Mouse (Mus musculus) MEL (cell line): ENCODE data around the gene Epha6. TPM values are rescaled to one million over a fixed set of nuclear protein-coding genes. Genes with fewer than 3 reads are reported as not detected.

Source experiments
- DNase-seq: peaks from one replicate; pipeline ENCODE4 v3.0.0; 2011; ENCODE audit warnings: low read depth, low spot score
- H3K27ac ChIP-seq: 2 replicates; pipeline ENCODE4 v1.5.1; 2012; ENCODE audit warnings: low read depth, mild to moderate bottlenecking, control low read depth, low read length, moderate library complexity; ENCODE audit not compliant: control insufficient read depth
- H3K27me3 ChIP-seq, 2 experiments: fragments of 150-350 bp in 1 of 2; sonication (generic) in 1 of 2; 2 replicates each; pipeline ENCODE4 v1.6.1; 2012; ENCODE audit warnings: low read length in 2 of 2, mild to moderate bottlenecking in 2 of 2, improper control_type of control experiment in 1 of 2, moderate library complexity in 1 of 2; ENCODE audit not compliant: insufficient read depth in 2 of 2, control insufficient read depth in 1 of 2
- H3K36me3 ChIP-seq, 2 experiments: 2 replicates each; pipeline ENCODE4 v1.6.1; 2012 to 2014; ENCODE audit warnings: low read length in 2 of 2, improper control_type of control experiment in 1 of 2, inconsistent platforms in 1 of 2, mild to moderate bottlenecking in 1 of 2; ENCODE audit not compliant: insufficient read depth in 2 of 2, control insufficient read depth in 1 of 2
- H3K4me1 ChIP-seq, 2 experiments: fragments of 150-350 bp in 1 of 2; sonication (generic) in 1 of 2; 2 replicates each; pipeline ENCODE4 v1.6.1; 2012; ENCODE audit warnings: low read length in 2 of 2, improper control_type of control experiment in 1 of 2, mild to moderate bottlenecking in 1 of 2; ENCODE audit not compliant: insufficient read depth in 2 of 2, control insufficient read depth in 1 of 2
- H3K4me3 ChIP-seq, 2 experiments: fragments of 150-350 bp in 1 of 2; sonication (generic) in 1 of 2; 2 replicates each; pipeline ENCODE4 v1.5.1; 2012; ENCODE audit warnings: low read depth in 2 of 2, low read length in 2 of 2, mild to moderate bottlenecking in 2 of 2, moderate library complexity in 2 of 2, control low read depth in 1 of 2, improper control_type of control experiment in 1 of 2; ENCODE audit not compliant: control insufficient read depth in 1 of 2, insufficient read depth in 1 of 2
- H3K79me2 ChIP-seq: 2 replicates; pipeline ENCODE4 v1.6.1; 2012; ENCODE audit warnings: mild to moderate bottlenecking, low read length, moderate library complexity; ENCODE audit not compliant: control insufficient read depth, poor library complexity, insufficient read depth
- H3K9ac ChIP-seq: 2 replicates; pipeline ENCODE4 v1.6.1; 2012; ENCODE audit warnings: low read depth, mild to moderate bottlenecking, control low read depth, low read length, moderate library complexity; ENCODE audit not compliant: control insufficient read depth, poor library complexity, severe bottlenecking
- H3K9me3 ChIP-seq: fragments of 150-350 bp; sonication (generic); replicated peaks from 2 replicates; pipeline ENCODE4 v1.6.1; 2012; ENCODE audit warnings: mild to moderate bottlenecking, low read length, improper control_type of control experiment, moderate library complexity; ENCODE audit not compliant: insufficient read depth
- CHD1 ChIP-seq: IDR thresholded peaks from 2 replicates; pipeline ENCODE4 v1.6.1; 2012; ENCODE audit warnings: low read depth, mild to moderate bottlenecking, inconsistent platforms, low read length, improper control_type of control experiment
- CTCF ChIP-seq, 3 experiments: IDR thresholded peaks in 2 of 3; conservative IDR thresholded peaks in 1 of 3; 2 replicates each; pipeline ENCODE4 v1.5.1; 2011 to 2012; ENCODE audit warnings: low read length in 3 of 3, low read depth in 2 of 3, mild to moderate bottlenecking in 2 of 3, improper control_type of control experiment in 1 of 3, inconsistent platforms in 1 of 3, mixed read lengths in 1 of 3, moderate library complexity in 1 of 3; ENCODE audit not compliant: control insufficient read depth in 1 of 3, insufficient read depth in 1 of 3, poor library complexity in 1 of 3, severe bottlenecking in 1 of 3
- E2F4 ChIP-seq: IDR thresholded peaks from 2 replicates; pipeline ENCODE4 v1.6.1; 2011; ENCODE audit warnings: low read depth, low read length, improper control_type of control experiment, borderline replicate concordance
- ELF1 ChIP-seq: IDR thresholded peaks from 2 replicates; pipeline ENCODE4 v1.6.1; 2014; ENCODE audit warnings: low read depth, mild to moderate bottlenecking, inconsistent platforms, low read length, improper control_type of control experiment, moderate library complexity
- ETS1 ChIP-seq: IDR thresholded peaks from 2 replicates; pipeline ENCODE4 v1.6.1; 2012; ENCODE audit warnings: low read depth, mild to moderate bottlenecking, inconsistent platforms, low read length, improper control_type of control experiment, moderate library complexity
- GABPA ChIP-seq: IDR thresholded peaks from 2 replicates; pipeline ENCODE4 v1.6.1; 2012; ENCODE audit warnings: low read depth, mild to moderate bottlenecking, inconsistent platforms, low read length, improper control_type of control experiment, moderate library complexity
- HCFC1 ChIP-seq: IDR thresholded peaks from 2 replicates; pipeline ENCODE4 v1.6.1; 2012; ENCODE audit warnings: low read depth, mild to moderate bottlenecking, inconsistent platforms, low read length, improper control_type of control experiment, moderate library complexity
- KAT2A ChIP-seq: conservative IDR thresholded peaks from 2 replicates; pipeline ENCODE4 v1.6.1; 2012; ENCODE audit warnings: low read depth, low read length, improper control_type of control experiment, inconsistent platforms
- MAFK ChIP-seq: IDR thresholded peaks from 2 replicates; pipeline ENCODE4 v1.6.1; 2011; ENCODE audit warnings: low read depth, mild to moderate bottlenecking, low read length, improper control_type of control experiment, borderline replicate concordance
- MAZ ChIP-seq: IDR thresholded peaks from 2 replicates; pipeline ENCODE4 v1.6.1; 2012; ENCODE audit warnings: low read depth, mild to moderate bottlenecking, inconsistent platforms, low read length, improper control_type of control experiment
- MXI1 ChIP-seq: IDR thresholded peaks from 2 replicates; pipeline ENCODE4 v1.6.1; 2011; ENCODE audit warnings: mild to moderate bottlenecking, low read depth, low read length, improper control_type of control experiment
- MYB ChIP-seq: IDR thresholded peaks from 2 replicates; pipeline ENCODE4 v1.6.1; 2011; ENCODE audit warnings: mild to moderate bottlenecking, low read depth, low read length, improper control_type of control experiment
- MYC ChIP-seq: IDR thresholded peaks from 2 replicates; pipeline ENCODE4 v1.6.1; 2011; ENCODE audit warnings: low read depth, mild to moderate bottlenecking, low read length, improper control_type of control experiment, moderate library complexity
- NELFE ChIP-seq: IDR thresholded peaks from 2 replicates; pipeline ENCODE4 v1.6.1; 2011; ENCODE audit warnings: low read depth, low read length, improper control_type of control experiment
- NRF1 ChIP-seq: IDR thresholded peaks from 2 replicates; pipeline ENCODE4 v1.6.1; 2014; ENCODE audit warnings: low read depth, mild to moderate bottlenecking, inconsistent platforms, low read length, improper control_type of control experiment, moderate library complexity; ENCODE audit not compliant: poor library complexity, insufficient read depth, severe bottlenecking
- POLR2A ChIP-seq, 2 experiments: IDR thresholded peaks; 2 replicates each; pipeline ENCODE4 v1.6.1; 2011 to 2012; ENCODE audit warnings: low read length in 2 of 2, mild to moderate bottlenecking in 2 of 2, control low read depth in 1 of 2, improper control_type of control experiment in 1 of 2, low read depth in 1 of 2, moderate library complexity in 1 of 2; ENCODE audit not compliant: control insufficient read depth in 1 of 2, insufficient read depth in 1 of 2, poor library complexity in 1 of 2
- POLR2AphosphoS2 ChIP-seq: IDR thresholded peaks from 2 replicates; pipeline ENCODE4 v1.6.1; 2011; ENCODE audit warnings: low read length, improper control_type of control experiment
- POLR2AphosphoS5 ChIP-seq: IDR thresholded peaks from 2 replicates; pipeline ENCODE4 v1.6.1; 2012; ENCODE audit warnings: low read depth, borderline replicate concordance, mild to moderate bottlenecking, inconsistent platforms, low read length, moderate library complexity, mixed read lengths
- RAD21 ChIP-seq: IDR thresholded peaks from 2 replicates; pipeline ENCODE4 v1.6.1; 2011; ENCODE audit warnings: mild to moderate bottlenecking, low read depth, low read length, improper control_type of control experiment
- SIN3A ChIP-seq: IDR thresholded peaks from 2 replicates; pipeline ENCODE4 v1.6.1; 2012; ENCODE audit warnings: low read length, improper control_type of control experiment, inconsistent platforms
- SMC3 ChIP-seq: IDR thresholded peaks from 2 replicates; pipeline ENCODE4 v1.6.1; 2011; ENCODE audit warnings: low read depth, low read length, improper control_type of control experiment
- TAL1 ChIP-seq: IDR thresholded peaks from 2 replicates; pipeline ENCODE4 v1.6.1; 2012; ENCODE audit warnings: mild to moderate bottlenecking, inconsistent platforms, low read length, moderate library complexity, mixed read lengths
- TBP ChIP-seq: IDR thresholded peaks from 2 replicates; pipeline ENCODE4 v1.8.0; 2011; ENCODE audit warnings: low read depth, low read length, improper control_type of control experiment
- TCF12 ChIP-seq: IDR thresholded peaks from 2 replicates; pipeline ENCODE4 v1.6.1; 2014; ENCODE audit warnings: low read depth, mild to moderate bottlenecking, inconsistent platforms, low read length, improper control_type of control experiment, moderate library complexity
- UBTF ChIP-seq: IDR thresholded peaks from 2 replicates; pipeline ENCODE4 v1.6.1; 2012; ENCODE audit warnings: low read depth, mild to moderate bottlenecking, inconsistent platforms, low read length, improper control_type of control experiment, moderate library complexity, borderline replicate concordance; ENCODE audit not compliant: insufficient read depth
- USF1 ChIP-seq: IDR thresholded peaks from 2 replicates; pipeline ENCODE4 v1.6.1; 2014; ENCODE audit warnings: low read depth, mild to moderate bottlenecking, inconsistent platforms, low read length, improper control_type of control experiment, moderate library complexity
- USF2 ChIP-seq, 2 experiments: IDR thresholded peaks; 2 replicates each; pipeline ENCODE4 v1.6.1; 2011 to 2012; ENCODE audit warnings: improper control_type of control experiment in 2 of 2, low read length in 2 of 2, borderline replicate concordance in 1 of 2, inconsistent platforms in 1 of 2, low read depth in 1 of 2, mild to moderate bottlenecking in 1 of 2; ENCODE audit not compliant: insufficient read depth in 1 of 2
- ZC3H11A ChIP-seq: IDR thresholded peaks from 2 replicates; pipeline ENCODE4 v1.6.1; 2012; ENCODE audit warnings: low read depth, mild to moderate bottlenecking, inconsistent platforms, low read length, improper control_type of control experiment
- ZNF384 ChIP-seq: IDR thresholded peaks from 2 replicates; pipeline ENCODE4 v1.6.1; 2012; ENCODE audit warnings: low read depth, mild to moderate bottlenecking, inconsistent platforms, low read length, improper control_type of control experiment
- polyA plus RNA-seq, 2 experiments: library from polyadenylated mRNA; stranded (reverse) in 1 of 2; unstranded in 1 of 2; fragments of >175 nt in 1 of 2; fragments of >200 nt in 1 of 2; gene quantifications; 2 replicates each; pipeline versions ENCODE4 v1.2.1 to v1.2.4; 2012; ENCODE audit warnings: low replicate concordance in 2 of 2, low read depth in 1 of 2; ENCODE audit not compliant: insufficient read length in 2 of 2, insufficient read depth in 1 of 2, missing spikeins in 1 of 2
- total RNA-seq: library from RNA; depleted of rRNA; stranded (reverse); fragments of 300-350 nt; gene quantifications from 2 replicates; pipeline ENCODE4 v1.2.3, GENCODE M21; 2012

Epha6 gene
- total and polyA plus RNA-seq, 3 experiments = not detected

GRCm38 (mm10) chr16:59846574-59846973, 758.8 kb downstream of the Epha6 start:
- Histone ChIP-seq H3K36me3 (no peaks in the 10 kb centered on the region), H3K27me3 (no peaks in the 10 kb centered on the region), H3K4me1 (no peaks in the 10 kb centered on the region), H3K9me3 (no peaks in the 10 kb centered on the region), H3K9ac (no peak overlapping the region), H3K27ac (no peak overlapping the region), H3K79me2 (no peaks in the 10 kb centered on the region), H3K4me3 (no peak overlapping the region)
- peak; percentile 57 to 62 (median 59) for TF ChIP-seq CTCF (IDR thresholded peaks at IDR 0.05 in 2 of 3, conservative IDR thresholded peaks at IDR 0.05 in 1 of 3; ENCODE audit: control insufficient read depth in 1 of 3, insufficient read depth in 1 of 3, low read depth in 2 of 3, low read length in 3 of 3, poor library complexity in 1 of 3, severe bottlenecking in 1 of 3)
- TF ChIP-seq ZC3H11A = peak; percentile 33; the same call in 1 of the 2 replicates
- peak; percentile 76 for TF ChIP-seq SMC3
- TF ChIP-seq RAD21 = peak; percentile 53
- TF ChIP-seq MYC = no peak
- peak; percentile 30 for DNase-seq

GRCm38 (mm10) chr16:59836778-59837177, 768.6 kb downstream of the Epha6 start:
- Histone ChIP-seq H3K9me3 (no peaks in the 10 kb centered on the region), H3K79me2 (no peaks in the 10 kb centered on the region)

GRCm38 (mm10) chr16:59836304-59836703, 769.0 kb downstream of the Epha6 start:
- H3K9ac ChIP-seq = no peak overlapping the region
- no peaks in the 10 kb centered on the region for H3K79me2 ChIP-seq
- no peak overlapping the region for H3K27ac ChIP-seq
- no peak overlapping the region for H3K4me3 ChIP-seq
- no peaks in the 10 kb centered on the region for H3K4me1 ChIP-seq
- DNase-seq = no peak
- no peaks in the 10 kb centered on the region for H3K27me3 ChIP-seq
- no peaks in the 10 kb centered on the region for H3K36me3 ChIP-seq
- H3K9me3 ChIP-seq = no peaks in the 10 kb centered on the region
- TF ChIP-seq MAFK (no peak), GABPA (no peak), UBTF (no peak), RAD21 (no peak), ZNF384 (no peak), MXI1 (no peak), MYB (no peak), SMC3 (no peak), CHD1 (no peak), CTCF (IDR thresholded peaks at IDR 0.05 in 2 of 3, conservative IDR thresholded peaks at IDR 0.05 in 1 of 3; ENCODE audit: control insufficient read depth in 1 of 3, insufficient read depth in 1 of 3, low read depth in 2 of 3, low read length in 3 of 3, poor library complexity in 1 of 3, severe bottlenecking in 1 of 3) (no peak), POLR2A (IDR thresholded peaks at IDR 0.05; ENCODE audit: control insufficient read depth in 1 of 2, insufficient read depth in 1 of 2, low read depth in 1 of 2, low read length in 2 of 2, poor library complexity in 1 of 2) (no peak), USF1 (no peak), POLR2AphosphoS5 (no peak), POLR2AphosphoS2 (no peak), NELFE (no peak), USF2 (IDR thresholded peaks at IDR 0.05; ENCODE audit: borderline replicate concordance in 1 of 2, insufficient read depth in 1 of 2, low read depth in 1 of 2, low read length in 2 of 2) (no peak), ELF1 (no peak), NRF1 (no peak), HCFC1 (no peak)

More at GRCm38 (mm10) chr16:59836778-59837177, 768.6 kb downstream of the Epha6 start:
- H3K36me3 ChIP-seq = no peaks in the 10 kb centered on the region
- no peaks in the 10 kb centered on the region for H3K27me3 ChIP-seq
- no peak overlapping the region for H3K9ac ChIP-seq
- H3K27ac ChIP-seq = no peak overlapping the region
- DNase-seq = no peak
- H3K4me1 ChIP-seq = no peaks in the 10 kb centered on the region
- TF ChIP-seq TBP (no peak), ZNF384 (no peak), TAL1 (no peak), MAZ (no peak), ETS1 (no peak), KAT2A (no peak), E2F4 (no peak), POLR2AphosphoS2 (no peak), UBTF (no peak), POLR2A (IDR thresholded peaks at IDR 0.05; ENCODE audit: control insufficient read depth in 1 of 2, insufficient read depth in 1 of 2, low read depth in 1 of 2, low read length in 2 of 2, poor library complexity in 1 of 2) (no peak), ELF1 (no peak), TCF12 (no peak), SIN3A (no peak), RAD21 (no peak)
- H3K4me3 ChIP-seq = no peak overlapping the region
